Mouse (Mus musculus) embryonic facial prominence, embryonic 15.5 days (tissue): ENCODE results near the gene Pgam5. TPM values are rescaled to one million over a fixed set of nuclear protein-coding genes. Genes with fewer than 3 reads are reported as not detected.

Experiments used
- ATAC-seq: fragments of 200-750 bp; cut with Nextera tagmentation; 2 replicates; pipeline ENCODE4 v1.8.0; 2017; ENCODE audit warnings: low read depth, moderate TSS enrichment; ENCODE audit not compliant: insufficient number of reproducible peaks, low FRiP score, low TSS enrichment
- H3K27ac ChIP-seq: fragments of 300-500 bp; sonication (generic); replicated peaks from 2 replicates; pipeline ENCODE4 v1.5.1; 2015; ENCODE audit warnings: mild to moderate bottlenecking, inconsistent platforms
- H3K27me3 ChIP-seq: fragments of 300-500 bp; sonication (generic); 2 replicates; pipeline ENCODE4 v1.6.1; 2015; ENCODE audit warnings: inconsistent platforms
- H3K36me3 ChIP-seq: fragments of 300-500 bp; sonication (generic); 2 replicates; pipeline ENCODE4 v1.6.1; 2015; ENCODE audit warnings: mild to moderate bottlenecking, inconsistent platforms
- H3K4me1 ChIP-seq: fragments of 300-500 bp; sonication (generic); 2 replicates; pipeline ENCODE4 v1.6.1; 2015; ENCODE audit warnings: inconsistent platforms
- H3K4me2 ChIP-seq: fragments of 300-500 bp; sonication (generic); replicated peaks from 2 replicates; pipeline ENCODE4 v1.6.1; 2015; ENCODE audit warnings: mild to moderate bottlenecking, inconsistent platforms
- H3K4me3 ChIP-seq: fragments of 300-500 bp; sonication (generic); replicated peaks from 2 replicates; pipeline ENCODE4 v1.5.1; 2015; ENCODE audit warnings: mild to moderate bottlenecking, inconsistent platforms
- H3K9ac ChIP-seq: fragments of 300-500 bp; sonication (generic); 2 replicates; pipeline ENCODE4 v1.6.1; 2015; ENCODE audit warnings: inconsistent platforms
- H3K9me3 ChIP-seq: fragments of 300-500 bp; sonication (generic); replicated peaks from 2 replicates; pipeline ENCODE4 v1.6.1; 2016; ENCODE audit warnings: inconsistent platforms
- WGBS: fragments of 180-500 bp; shearing (Covaris S2); methylation state at CpG from one replicate; pipeline ENCODE4 v1.1.7; 2015; 5-methylcytosine and 5-hydroxymethylcytosine counted together
- polyA plus RNA-seq: library from polyadenylated mRNA; unstranded; fragments of >200 nt; fragmentation: Nextera tagmentation; extraction: Ambion mirVana; gene quantifications from 2 replicates; pipeline ENCODE4 v1.2.1, GENCODE M21; 2015

Pgam5 gene
- polyA plus RNA-seq: 57.9 and 59.2 TPM in 2 replicates

DNA sequence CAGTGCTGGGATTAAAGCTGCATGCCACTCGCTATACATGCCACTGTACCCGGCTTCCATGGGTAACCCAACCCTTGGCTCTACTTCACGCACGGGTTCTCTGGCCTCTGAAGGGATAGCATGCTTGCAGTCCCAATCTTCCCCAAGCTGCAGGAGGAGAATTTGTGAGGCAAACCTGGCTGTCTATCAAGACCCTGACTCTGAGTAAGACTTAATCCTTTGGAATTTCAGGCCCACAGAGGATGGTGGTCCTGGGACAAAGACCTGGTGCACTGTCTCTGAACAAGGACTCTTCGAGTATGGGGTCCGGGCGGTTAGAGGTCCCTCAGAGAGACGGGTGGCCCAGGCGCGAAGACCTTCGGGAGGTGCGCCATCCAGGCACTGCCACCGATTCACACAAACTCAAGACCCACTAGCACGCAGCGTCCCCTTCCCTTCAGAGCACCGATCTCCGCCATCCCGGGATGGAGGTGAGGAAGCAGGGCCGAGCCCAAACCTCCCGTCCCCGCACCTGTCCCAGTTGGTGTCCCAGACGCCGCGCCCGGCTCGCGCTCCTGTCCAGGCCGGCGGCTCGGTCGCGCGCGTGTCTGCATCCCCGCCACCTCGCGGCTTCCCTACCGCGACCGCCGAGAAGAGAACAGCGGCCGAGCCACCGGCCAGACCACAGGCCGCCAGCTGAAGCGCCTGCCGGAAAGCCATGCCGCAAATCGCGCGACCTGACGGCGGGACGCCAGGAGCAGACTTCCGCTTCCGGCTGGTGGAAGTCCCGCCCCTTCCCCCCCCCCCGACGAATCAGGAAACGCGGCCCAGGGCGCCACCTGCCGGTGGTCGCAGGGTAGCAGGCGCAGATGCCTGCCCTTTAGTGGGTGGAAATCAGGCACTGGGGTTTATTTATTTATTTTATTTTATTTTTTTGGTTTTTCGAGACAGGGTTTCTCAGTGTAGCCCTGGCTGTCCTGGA, at the start of gene Pgam5:
Pgam5 (minus strand) TSS at position 773 of the 961 bp plus-strand sequence.
- Histone ChIP-seq H3K4me1 (peaks cover 8% of the 10 kb centered on the region), H3K9me3 (no peaks in the 10 kb centered on the region), H3K4me2 (peak within 1 kb of the TSS; percentile 84), H3K27ac (no peak within 1 kb of the TSS; the same call in 1 of the 2 replicates), H3K27me3 (no peaks in the 10 kb centered on the region), H3K9ac (peak within 1 kb of the TSS; percentile 87), H3K36me3 (peaks cover 30% of the 10 kb centered on the region), H3K4me3 (peak within 1 kb of the TSS; percentile 97)
- peak; percentile 85 for ATAC-seq
- WGBS: under 1% methylated on average over 66 of the region's 66 CpGs

DNA sequence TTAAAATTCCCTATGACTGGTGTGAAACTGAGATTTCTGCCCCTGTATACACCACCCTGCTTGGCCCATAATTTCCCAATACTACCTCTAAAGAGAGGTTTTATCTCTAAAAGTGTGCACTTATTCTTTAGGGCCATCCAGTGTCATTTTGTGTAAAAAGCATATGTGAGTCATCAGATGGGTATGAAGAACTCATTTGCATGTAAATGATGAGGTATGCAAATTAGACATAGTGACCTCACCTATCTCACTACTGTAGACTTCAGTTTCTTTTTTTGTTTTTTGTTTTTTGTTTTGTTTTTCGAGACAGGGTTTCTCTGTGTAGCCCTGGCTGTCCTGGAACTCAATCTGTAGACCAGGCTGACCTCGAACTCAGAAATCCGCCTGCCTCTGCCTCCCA, 43.4 kb upstream of the Pgam5 start:
- H3K4me1 ChIP-seq: no peaks in the 10 kb centered on the region
- WGBS: 87% methylated on average over 3 of the region's 3 CpGs
- H3K4me3 ChIP-seq: no peak overlapping the region
- no peak overlapping the region for H3K4me2 ChIP-seq
- no peak overlapping the region for H3K9ac ChIP-seq
- ATAC-seq: no peak
- no peaks in the 10 kb centered on the region for H3K27me3 ChIP-seq
- H3K27ac ChIP-seq: no peak overlapping the region
- peaks cover 52% of the 10 kb centered on the region for H3K36me3 ChIP-seq
- no peaks in the 10 kb centered on the region for H3K9me3 ChIP-seq

DNA sequence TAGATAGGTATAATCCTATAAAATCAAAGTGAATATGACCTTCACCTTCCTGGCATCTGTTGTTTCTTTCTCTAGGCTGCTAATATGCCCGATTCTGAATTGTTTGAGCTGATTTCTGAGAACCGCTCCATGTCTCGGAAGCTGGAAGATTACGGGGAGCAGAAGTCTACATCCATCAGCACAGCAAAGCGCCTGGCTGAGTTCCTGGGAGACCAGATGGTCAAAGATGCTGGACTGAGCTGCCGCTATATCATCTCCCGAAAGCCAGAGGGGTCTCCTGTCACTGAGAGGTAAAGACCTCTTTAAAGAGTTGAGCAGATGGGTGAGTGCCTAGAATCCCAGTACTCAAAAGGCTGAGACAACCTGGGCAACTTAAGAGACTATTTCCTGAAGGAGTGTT, 39.1 kb upstream of the Pgam5 start:
- Histone ChIP-seq H3K36me3 (peaks cover 73% of the 10 kb centered on the region), H3K4me2 (no peak overlapping the region), H3K27ac (no peak overlapping the region), H3K9ac (no peak overlapping the region), H3K4me1 (no peaks in the 10 kb centered on the region), H3K27me3 (no peaks in the 10 kb centered on the region), H3K4me3 (no peak overlapping the region), H3K9me3 (no peaks in the 10 kb centered on the region)
- ATAC-seq: no peak
- 96% methylated on average over 7 of the region's 7 CpGs for WGBS

DNA sequence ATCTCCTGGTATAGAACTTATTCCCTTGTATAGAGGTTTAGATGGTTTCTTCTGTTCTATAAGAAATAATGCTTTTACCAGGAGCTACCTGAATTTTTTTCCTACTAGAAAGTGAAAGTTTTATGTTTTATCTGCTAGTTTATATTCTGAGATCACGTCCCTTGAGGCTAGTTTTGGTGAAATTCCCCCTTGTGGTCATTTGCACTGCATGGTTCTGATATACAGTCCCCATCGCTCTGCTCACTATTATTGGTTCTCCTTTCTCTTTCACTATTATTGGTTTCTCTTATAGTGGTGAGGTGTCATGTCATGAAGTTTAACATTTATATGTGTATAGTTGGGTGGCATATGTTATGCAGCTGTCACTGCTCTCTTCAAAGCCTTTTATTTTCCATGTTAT, 30.9 kb upstream of the Pgam5 start:
- Histone ChIP-seq H3K9ac (no peak overlapping the region), H3K4me2 (no peak overlapping the region), H3K4me3 (no peak overlapping the region), H3K27me3 (no peaks in the 10 kb centered on the region), H3K27ac (no peak overlapping the region), H3K4me1 (no peaks in the 10 kb centered on the region), H3K9me3 (no peaks in the 10 kb centered on the region), H3K36me3 (peaks cover 82% of the 10 kb centered on the region)
- whole genome bisulfite sequencing: 89% methylated on average over 2 of the region's 2 CpGs
- no peak for ATAC-seq

DNA sequence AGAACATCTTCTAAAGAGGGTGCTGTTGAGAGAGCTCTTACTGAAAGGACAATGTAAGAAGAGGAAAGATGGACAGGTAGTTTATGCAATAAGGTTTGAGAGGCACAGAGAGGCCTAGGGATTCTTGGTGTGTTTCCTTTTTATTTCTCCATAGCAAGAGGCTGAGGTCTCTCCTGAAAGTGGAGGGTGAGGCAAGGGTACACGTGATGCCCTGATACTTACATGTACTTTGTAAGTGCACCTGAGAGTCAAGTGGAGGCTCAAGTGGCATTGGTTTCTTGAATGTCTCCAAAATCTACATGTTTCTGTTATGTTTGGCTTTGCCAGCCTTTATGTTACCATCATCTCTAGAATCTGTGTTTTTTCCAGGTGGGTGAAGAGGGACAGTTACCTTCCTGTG, 26.9 kb upstream of the Pgam5 start:
- H3K9me3 ChIP-seq: no peaks in the 10 kb centered on the region
- H3K27me3 ChIP-seq: no peaks in the 10 kb centered on the region
- H3K9ac ChIP-seq: no peak overlapping the region
- H3K4me2 ChIP-seq: no peak overlapping the region
- H3K4me1 ChIP-seq: no peaks in the 10 kb centered on the region
- no peak overlapping the region for H3K4me3 ChIP-seq
- H3K36me3 ChIP-seq: peaks cover 68% of the 10 kb centered on the region
- ATAC-seq: no peak
- 92% methylated on average over 1 of the region's 1 CpGs for WGBS
- H3K27ac ChIP-seq: no peak overlapping the region

DNA sequence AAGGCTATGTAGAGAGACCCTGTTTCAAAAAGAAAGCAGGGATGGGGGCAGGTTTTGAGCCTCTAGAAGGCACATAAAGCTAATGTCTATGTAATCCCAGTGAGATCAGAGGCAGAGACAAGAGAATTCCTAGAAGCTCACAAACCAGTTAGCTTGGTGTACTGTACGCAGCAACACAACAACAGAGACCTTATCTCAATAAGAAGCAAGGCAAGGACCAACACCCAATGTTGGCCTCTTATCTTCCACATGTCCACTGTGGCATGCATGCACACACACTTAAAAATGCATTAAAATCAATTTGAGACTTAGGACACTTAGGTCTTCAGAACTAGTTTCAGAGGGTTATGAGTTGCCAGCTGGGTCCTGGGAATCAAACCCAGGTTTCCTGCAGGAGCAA, 21.9 kb upstream of the Pgam5 start:
- H3K4me2 ChIP-seq: no peak overlapping the region
- 100% methylated on average over 1 of the region's 1 CpGs for WGBS
- H3K4me3 ChIP-seq: no peak overlapping the region
- no peak overlapping the region for H3K9ac ChIP-seq
- H3K27me3 ChIP-seq: no peaks in the 10 kb centered on the region
- no peak overlapping the region for H3K27ac ChIP-seq
- H3K9me3 ChIP-seq: no peaks in the 10 kb centered on the region
- no peak for ATAC-seq
- H3K36me3 ChIP-seq: peaks cover 52% of the 10 kb centered on the region
- peaks cover 8% of the 10 kb centered on the region for H3K4me1 ChIP-seq

DNA sequence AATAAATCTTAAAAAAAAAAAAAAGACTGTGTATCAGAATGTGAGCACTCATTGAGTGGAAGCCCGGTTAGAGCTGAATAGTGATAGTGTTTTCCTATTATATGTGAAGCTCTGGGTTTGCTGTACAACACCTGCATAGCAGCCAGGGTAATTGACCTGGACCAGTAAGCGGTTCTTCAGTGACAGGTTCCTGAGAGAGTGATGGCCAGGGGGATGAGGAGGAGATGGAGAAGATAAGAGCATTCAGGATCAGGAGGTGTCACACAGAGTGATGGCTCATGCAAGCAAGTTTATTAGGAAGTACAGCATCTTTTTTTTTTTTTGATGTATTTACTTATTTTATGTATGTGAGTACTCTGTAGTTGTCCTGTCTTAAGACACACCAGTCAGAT, 17.4 kb upstream of the Pgam5 start:
- ATAC-seq: no peak
- Histone ChIP-seq H3K9ac (no peak overlapping the region), H3K4me2 (peak overlapping the region; percentile 96), H3K4me1 (peaks cover 16% of the 10 kb centered on the region), H3K4me3 (peak overlapping the region; percentile 90), H3K27me3 (peaks cover 17% of the 10 kb centered on the region), H3K27ac (no peak overlapping the region), H3K9me3 (no peaks in the 10 kb centered on the region), H3K36me3 (peaks cover 25% of the 10 kb centered on the region)
- 61% methylated on average over 2 of the region's 2 CpGs for WGBS

DNA sequence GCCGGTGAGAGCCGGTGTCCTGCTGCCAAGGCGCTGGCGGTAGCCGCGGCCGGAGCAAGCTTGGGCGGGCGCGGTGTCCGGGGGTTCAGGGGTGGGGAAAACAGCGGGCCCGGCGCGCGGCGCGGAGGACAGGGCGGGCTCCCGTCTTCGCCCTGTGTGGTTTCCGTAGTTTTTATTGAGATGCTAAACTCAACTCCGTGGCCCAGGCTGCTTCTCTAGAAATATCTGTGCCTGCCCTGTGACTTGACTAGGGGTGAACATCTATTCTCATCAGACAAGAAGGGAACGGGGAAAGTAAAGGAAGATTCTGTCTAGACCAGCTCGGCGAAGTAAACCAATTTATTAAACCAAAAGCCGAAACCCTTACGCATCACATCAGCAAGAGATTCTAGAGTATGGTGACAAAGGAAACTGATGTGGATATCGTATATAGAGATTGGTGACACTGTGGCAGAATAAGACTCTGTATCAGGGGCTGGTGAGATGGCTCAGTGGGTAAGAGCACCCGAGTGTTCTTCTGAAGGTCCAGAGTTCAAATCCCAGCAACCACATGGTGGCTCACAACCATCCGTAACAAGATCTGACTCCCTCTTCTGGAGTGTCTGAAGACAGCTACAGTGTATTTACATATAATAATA, 16.9 kb upstream of the Pgam5 start:
- H3K4me2 ChIP-seq: peak overlapping the region; percentile 96
- H3K9ac ChIP-seq: peak overlapping the region; percentile 83
- peaks cover 21% of the 10 kb centered on the region for H3K36me3 ChIP-seq
- peak; percentile 80 for ATAC-seq
- H3K9me3 ChIP-seq: no peaks in the 10 kb centered on the region
- peak overlapping the region; percentile 90 for H3K4me3 ChIP-seq
- peaks cover 16% of the 10 kb centered on the region for H3K4me1 ChIP-seq
- peaks cover 17% of the 10 kb centered on the region for H3K27me3 ChIP-seq
- 1% methylated on average over 31 of the region's 31 CpGs for WGBS
- H3K27ac ChIP-seq: 0 out of 2 replicates have a peak overlapping the region, but pooled peaks have one; percentile 68

DNA sequence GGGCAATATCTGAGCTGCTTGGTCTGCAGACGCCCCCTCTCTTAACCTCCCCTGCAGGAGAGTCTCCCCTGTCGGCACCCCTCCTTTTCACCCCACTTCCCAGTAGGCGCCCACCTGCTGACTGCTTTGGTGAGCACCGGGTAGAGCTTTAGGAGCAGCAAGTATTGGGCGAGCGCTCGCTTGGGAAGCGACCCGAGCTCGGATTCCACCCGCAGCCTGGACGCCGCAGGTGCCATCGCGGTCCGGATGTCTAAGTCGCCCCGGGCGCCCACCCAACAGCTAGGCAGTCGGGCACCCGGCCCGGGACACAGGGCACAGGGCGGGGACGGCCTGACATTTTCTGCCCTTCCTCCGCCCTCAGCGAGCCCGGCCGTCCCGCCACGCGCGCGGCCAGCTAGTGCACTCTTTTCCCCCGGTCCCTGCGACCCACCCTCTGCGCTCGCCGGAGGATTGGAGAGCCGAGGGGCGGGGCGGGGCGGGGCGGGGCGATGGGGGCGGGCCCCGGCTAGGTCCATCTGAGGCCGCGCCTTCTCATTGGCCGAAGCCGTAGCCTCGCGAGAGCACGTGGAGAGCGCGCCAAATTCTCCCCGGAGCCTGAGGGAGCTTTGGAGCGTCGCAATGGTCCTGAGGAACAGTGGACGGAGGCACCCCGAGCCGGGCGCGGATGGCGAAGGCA, 16.2 kb upstream of the Pgam5 start, which contains the start of the genes Pxmp2 and Pole:
Pxmp2 (minus strand) TSS at position 417 of the 676 bp plus-strand sequence.
Pole (plus strand) TSS at position 537 of the 676 bp plus-strand sequence.
- Histone ChIP-seq H3K4me3 (peak within 1 kb of the TSS; percentile 90), H3K27ac (0 out of 2 replicates have a peak within 1 kb of the TSS, but pooled peaks have one; percentile 68), H3K4me2 (peak within 1 kb of the TSS; percentile 96), H3K36me3 (peaks cover 16% of the 10 kb centered on the region), H3K9ac (peak within 1 kb of the TSS; percentile 83), H3K9me3 (no peaks in the 10 kb centered on the region), H3K27me3 (peaks cover 17% of the 10 kb centered on the region), H3K4me1 (peaks cover 16% of the 10 kb centered on the region)
- ATAC-seq: peak; percentile 99
- WGBS: 0% methylated on average over 60 of the region's 64 CpGs

DNA sequence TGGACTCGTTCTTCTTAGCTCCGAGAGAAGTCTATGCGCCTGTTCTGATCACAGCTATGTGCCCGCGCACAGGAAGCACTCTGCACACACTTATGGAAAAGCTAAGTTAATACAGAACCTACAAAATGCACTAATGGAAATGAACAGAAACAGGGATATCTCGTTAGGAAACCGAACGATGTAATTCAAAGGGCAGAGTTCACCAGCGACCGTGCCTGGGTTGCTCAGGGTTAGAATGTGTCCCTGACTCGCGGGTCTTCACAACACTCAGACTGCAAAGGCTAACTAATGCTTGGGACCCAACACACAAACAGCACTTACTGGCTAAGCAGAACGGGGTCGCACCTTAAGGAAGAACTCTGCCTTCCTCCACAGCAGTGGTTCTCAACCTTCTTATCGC, 15.4 kb upstream of the Pgam5 start:
- peaks cover 17% of the 10 kb centered on the region for H3K27me3 ChIP-seq
- peak overlapping the region; percentile 96 for H3K4me2 ChIP-seq
- peak overlapping the region; percentile 90 for H3K4me3 ChIP-seq
- no peak for ATAC-seq
- peaks cover 16% of the 10 kb centered on the region for H3K4me1 ChIP-seq
- peak overlapping the region; percentile 43; the same call in 1 of the 2 replicates for H3K9ac ChIP-seq
- no peak overlapping the region for H3K27ac ChIP-seq
- WGBS: 6% methylated on average over 15 of the region's 15 CpGs
- H3K9me3 ChIP-seq: no peaks in the 10 kb centered on the region
- peaks cover 11% of the 10 kb centered on the region; the same call in 1 of the 2 replicates for H3K36me3 ChIP-seq
